Mouse (Mus musculus) intestine, embryonic 15.5 days (tissue): ENCODE results near the gene Sac3d1. TPM values are rescaled to one million over a fixed set of nuclear protein-coding genes. Genes with fewer than 3 reads are reported as not detected.

Source experiments
- ATAC-seq: fragments of 200-750 bp; cut with Nextera tagmentation; 2 replicates; pipeline ENCODE4 v1.8.0; 2017; ENCODE audit warnings: moderate TSS enrichment, moderate library complexity
- H3K27ac ChIP-seq: fragments of 300-500 bp; sonication (generic); 2 replicates; pipeline ENCODE4 v1.5.1; 2015; ENCODE audit warnings: mild to moderate bottlenecking, inconsistent platforms
- H3K27me3 ChIP-seq: fragments of 300-500 bp; sonication (generic); replicated peaks from 2 replicates; pipeline ENCODE4 v1.6.1; 2015; ENCODE audit warnings: inconsistent platforms
- H3K36me3 ChIP-seq: fragments of 300-500 bp; sonication (generic); 2 replicates; pipeline ENCODE4 v1.6.1; 2015; ENCODE audit warnings: inconsistent platforms
- H3K4me1 ChIP-seq: fragments of 300-500 bp; sonication (generic); replicated peaks from 2 replicates; pipeline ENCODE4 v1.6.1; 2015; ENCODE audit warnings: inconsistent platforms
- H3K4me2 ChIP-seq: fragments of 300-500 bp; sonication (generic); replicated peaks from 2 replicates; pipeline ENCODE4 v1.6.1; 2015; ENCODE audit warnings: mild to moderate bottlenecking, inconsistent platforms
- H3K4me3 ChIP-seq: fragments of 300-500 bp; sonication (generic); replicated peaks from 2 replicates; pipeline ENCODE4 v1.5.1; 2015; ENCODE audit warnings: inconsistent platforms
- H3K9ac ChIP-seq: fragments of 300-500 bp; sonication (generic); 2 replicates; pipeline ENCODE4 v1.6.1; 2015; ENCODE audit warnings: inconsistent platforms
- H3K9me3 ChIP-seq: fragments of 300-500 bp; sonication (generic); 2 replicates; pipeline ENCODE4 v1.6.1; 2016; ENCODE audit warnings: inconsistent platforms
- WGBS: fragments of 180-500 bp; shearing (Covaris S2); methylation state at CpG from one replicate; pipeline ENCODE4 v1.1.7; 2015; 5-methylcytosine and 5-hydroxymethylcytosine counted together
- polyA plus RNA-seq: library from polyadenylated mRNA; unstranded; fragments of >200 nt; fragmentation: Nextera tagmentation; extraction: Ambion mirVana; gene quantifications from 2 replicates; pipeline ENCODE4 v1.2.1, GENCODE M21; 2015

The Sac3d1 gene
- 44.3 and 44.7 TPM in 2 replicates for polyA plus RNA-seq

GRCm38 (mm10) chr19:6117986-6118676 lies at the start of gene Sac3d1:
Gene Sac3d1, minus strand, starts transcription at chr19:6118650.
- H3K4me2 ChIP-seq: peak within 1 kb of the TSS; percentile 88
- peaks cover 22% of the 10 kb centered on the region for H3K36me3 ChIP-seq
- H3K27me3 ChIP-seq: no peaks in the 10 kb centered on the region
- under 1% methylated on average over 77 of the region's 77 CpGs for WGBS
- H3K9ac ChIP-seq: peak within 1 kb of the TSS; percentile 87
- H3K4me3 ChIP-seq: peak within 1 kb of the TSS; percentile 94
- peaks cover 34% of the 10 kb centered on the region for H3K4me1 ChIP-seq
- no peaks in the 10 kb centered on the region for H3K9me3 ChIP-seq
- peak; percentile 88 for ATAC-seq
- peak within 1 kb of the TSS; percentile 99 for H3K27ac ChIP-seq

DNA sequence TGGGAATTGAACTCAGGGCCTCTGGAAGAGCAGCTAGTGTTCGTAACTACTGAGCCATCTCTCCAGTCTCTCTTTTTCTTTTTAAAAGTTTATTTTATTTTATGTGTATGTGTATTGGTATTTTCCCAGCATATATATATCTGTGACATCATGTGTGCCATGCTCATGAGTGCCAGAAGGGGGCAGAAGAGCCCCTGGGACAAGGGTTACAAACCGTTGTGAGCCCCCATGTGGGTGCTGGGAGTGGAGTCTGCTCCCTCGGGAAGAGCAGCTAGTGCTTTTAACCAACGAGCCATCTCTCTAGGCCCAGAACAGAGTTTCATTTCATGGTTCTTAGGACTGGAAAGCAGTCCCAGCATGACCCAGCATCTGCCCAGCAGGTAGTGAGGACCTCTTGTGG lies 48.3 kb upstream of the Sac3d1 start:
- no peak overlapping the region for H3K4me2 ChIP-seq
- no peak overlapping the region for H3K9ac ChIP-seq
- peaks cover 6% of the 10 kb centered on the region; the same call in 1 of the 2 replicates for H3K4me1 ChIP-seq
- H3K9me3 ChIP-seq: no peaks in the 10 kb centered on the region
- no peaks in the 10 kb centered on the region for H3K27me3 ChIP-seq
- WGBS: 81% methylated on average over 4 of the region's 4 CpGs
- H3K36me3 ChIP-seq: no peaks in the 10 kb centered on the region
- no peak overlapping the region for H3K27ac ChIP-seq
- no peak overlapping the region for H3K4me3 ChIP-seq
- no peak for ATAC-seq

GRCm38 (mm10) chr19:6163872-6164547 lies 45.6 kb upstream of the Sac3d1 start:
- Histone ChIP-seq H3K27me3 (no peaks in the 10 kb centered on the region), H3K4me1 (peaks cover 6% of the 10 kb centered on the region; the same call in 1 of the 2 replicates), H3K9me3 (no peaks in the 10 kb centered on the region), H3K27ac (no peak overlapping the region), H3K4me3 (no peak overlapping the region), H3K4me2 (peak overlapping the region; percentile 36; the same call in 1 of the 2 replicates), H3K36me3 (no peaks in the 10 kb centered on the region), H3K9ac (no peak overlapping the region)
- ATAC-seq: peak; percentile 72
- WGBS: 41% methylated on average over 10 of the region's 10 CpGs

- Histone ChIP-seq H3K36me3 (no peaks in the 10 kb centered on the region), H3K27ac (no peak overlapping the region), H3K4me1 (no peaks in the 10 kb centered on the region), H3K9ac (no peak overlapping the region), H3K27me3 (no peaks in the 10 kb centered on the region), H3K9me3 (no peaks in the 10 kb centered on the region), H3K4me2 (no peak overlapping the region), H3K4me3 (no peak overlapping the region)
- ATAC-seq: no peak
- 66% methylated on average over 6 of the region's 6 CpGs for WGBS
These were observed 38.8 kb upstream of the Sac3d1 start for GRCm38 (mm10) chr19:6157220-6157619.

GRCm38 (mm10) chr19:6156372-6156771 lies 37.9 kb upstream of the Sac3d1 start:
- WGBS: 67% methylated on average over 8 of the region's 8 CpGs
- Histone ChIP-seq H3K9ac (no peak overlapping the region), H3K4me1 (no peaks in the 10 kb centered on the region), H3K27me3 (no peaks in the 10 kb centered on the region), H3K27ac (no peak overlapping the region), H3K36me3 (no peaks in the 10 kb centered on the region), H3K4me2 (no peak overlapping the region), H3K9me3 (no peaks in the 10 kb centered on the region), H3K4me3 (no peak overlapping the region)
- ATAC-seq: no peak

GRCm38 (mm10) chr19:6155174-6155573 lies 36.7 kb upstream of the Sac3d1 start:
- no peak for ATAC-seq
- Histone ChIP-seq H3K36me3 (no peaks in the 10 kb centered on the region), H3K27me3 (no peaks in the 10 kb centered on the region), H3K9me3 (no peaks in the 10 kb centered on the region), H3K4me2 (no peak overlapping the region), H3K4me3 (no peak overlapping the region), H3K4me1 (no peaks in the 10 kb centered on the region), H3K9ac (no peak overlapping the region), H3K27ac (no peak overlapping the region)
- WGBS: 87% methylated on average over 9 of the region's 9 CpGs

- 72% methylated on average over 5 of the region's 5 CpGs for WGBS
- no peak overlapping the region for H3K4me3 ChIP-seq
- ATAC-seq: no peak
These were observed 26.4 kb upstream of the Sac3d1 start for GRCm38 (mm10) chr19:6144842-6145241.

GRCm38 (mm10) chr19:6141394-6141749 lies 22.9 kb upstream of the Sac3d1 start, which contains the start of gene Arl2:
Gene Arl2, minus strand, starts transcription at chr19:6141548.
- peak; percentile 82 for ATAC-seq
- Histone ChIP-seq H3K9ac (peak within 1 kb of the TSS; percentile 80), H3K4me2 (peak within 1 kb of the TSS; percentile 85), H3K4me3 (peak within 1 kb of the TSS; percentile 70), H3K27ac (peak within 1 kb of the TSS; percentile 93), H3K4me1 (peaks cover 11% of the 10 kb centered on the region; the same call in 1 of the 2 replicates), H3K9me3 (no peaks in the 10 kb centered on the region), H3K27me3 (no peaks in the 10 kb centered on the region), H3K36me3 (no peaks in the 10 kb centered on the region)
- WGBS: 1% methylated on average over 15 of the region's 15 CpGs

More at GRCm38 (mm10) chr19:6144842-6145241, 26.4 kb upstream of the Sac3d1 start:
- H3K4me1 ChIP-seq: peaks cover 6% of the 10 kb centered on the region; the same call in 1 of the 2 replicates
- no peak overlapping the region for H3K9ac ChIP-seq
- no peaks in the 10 kb centered on the region for H3K27me3 ChIP-seq
- H3K9me3 ChIP-seq: no peaks in the 10 kb centered on the region
- no peak overlapping the region for H3K27ac ChIP-seq
- no peak overlapping the region for H3K4me2 ChIP-seq
- H3K36me3 ChIP-seq: no peaks in the 10 kb centered on the region

DNA sequence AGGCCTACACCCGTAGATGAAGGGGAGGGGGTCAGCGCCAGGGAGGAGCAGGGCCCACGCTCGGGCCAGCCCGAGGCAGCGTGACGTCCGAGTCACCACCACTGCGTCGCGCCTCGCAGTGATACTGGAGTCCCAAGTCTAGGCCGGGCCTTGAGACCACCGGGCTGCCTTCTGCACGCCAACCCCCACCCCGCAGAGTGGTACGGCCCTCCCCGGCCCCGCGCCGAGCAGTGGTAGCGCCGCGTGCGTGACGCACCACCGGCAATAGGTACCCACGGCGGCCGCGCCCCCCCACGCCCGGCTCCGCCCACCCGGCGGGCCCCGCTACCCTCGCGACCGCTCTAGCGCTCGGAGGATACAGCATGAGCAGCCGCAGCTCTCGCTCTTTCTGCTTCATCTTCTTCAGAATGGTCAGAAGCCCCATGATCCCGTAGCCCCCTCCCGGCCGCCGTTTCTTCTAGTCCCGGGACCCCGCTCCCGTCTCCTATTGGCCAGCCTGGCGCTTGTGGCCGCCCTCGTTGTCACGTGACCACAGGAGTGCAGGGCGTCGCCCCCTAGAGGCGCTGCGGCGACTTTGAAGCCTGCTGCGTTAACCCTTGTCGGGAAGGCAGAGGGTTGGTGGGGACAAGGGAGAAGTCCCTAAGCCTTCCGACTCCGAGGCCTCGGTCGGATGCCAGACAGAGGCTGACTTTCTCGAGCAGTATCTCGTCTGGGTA lies 22.4 kb upstream of the Sac3d1 start, which contains the start of gene Batf2:
Batf2 (plus strand) TSS at position 306 of the 716 bp plus-strand sequence.
- H3K4me2 ChIP-seq: peak within 1 kb of the TSS; percentile 85
- peaks cover 11% of the 10 kb centered on the region; the same call in 1 of the 2 replicates for H3K4me1 ChIP-seq
- peak within 1 kb of the TSS; percentile 80 for H3K9ac ChIP-seq
- H3K4me3 ChIP-seq: peak within 1 kb of the TSS; percentile 70
- no peaks in the 10 kb centered on the region for H3K27me3 ChIP-seq
- peak; percentile 95 for ATAC-seq
- no peaks in the 10 kb centered on the region for H3K36me3 ChIP-seq
- H3K9me3 ChIP-seq: no peaks in the 10 kb centered on the region
- peak within 1 kb of the TSS; percentile 93 for H3K27ac ChIP-seq
- WGBS: under 1% methylated on average over 68 of the region's 68 CpGs

GRCm38 (mm10) chr19:6140374-6140677 lies 21.9 kb upstream of the Sac3d1 start:
- Histone ChIP-seq H3K9ac (peak overlapping the region; percentile 80), H3K27ac (peak overlapping the region; percentile 93), H3K4me2 (peak overlapping the region; percentile 85), H3K9me3 (no peaks in the 10 kb centered on the region), H3K36me3 (no peaks in the 10 kb centered on the region), H3K4me1 (peaks cover 11% of the 10 kb centered on the region; the same call in 1 of the 2 replicates), H3K27me3 (no peaks in the 10 kb centered on the region), H3K4me3 (peak overlapping the region; percentile 70)
- 4% methylated on average over 16 of the region's 16 CpGs for WGBS
- ATAC-seq: no peak

- ATAC-seq: no peak
- H3K36me3 ChIP-seq: no peaks in the 10 kb centered on the region
- H3K4me2 ChIP-seq: peak overlapping the region; percentile 85
- no peaks in the 10 kb centered on the region for H3K27me3 ChIP-seq
- H3K9ac ChIP-seq: no peak overlapping the region
- peak overlapping the region; percentile 70 for H3K4me3 ChIP-seq
- WGBS: 93% methylated on average over 6 of the region's 6 CpGs
- no peak overlapping the region for H3K27ac ChIP-seq
- H3K9me3 ChIP-seq: no peaks in the 10 kb centered on the region
- H3K4me1 ChIP-seq: peaks cover 11% of the 10 kb centered on the region; the same call in 1 of the 2 replicates
These were observed 21.3 kb upstream of the Sac3d1 start for GRCm38 (mm10) chr19:6139701-6140100.

DNA sequence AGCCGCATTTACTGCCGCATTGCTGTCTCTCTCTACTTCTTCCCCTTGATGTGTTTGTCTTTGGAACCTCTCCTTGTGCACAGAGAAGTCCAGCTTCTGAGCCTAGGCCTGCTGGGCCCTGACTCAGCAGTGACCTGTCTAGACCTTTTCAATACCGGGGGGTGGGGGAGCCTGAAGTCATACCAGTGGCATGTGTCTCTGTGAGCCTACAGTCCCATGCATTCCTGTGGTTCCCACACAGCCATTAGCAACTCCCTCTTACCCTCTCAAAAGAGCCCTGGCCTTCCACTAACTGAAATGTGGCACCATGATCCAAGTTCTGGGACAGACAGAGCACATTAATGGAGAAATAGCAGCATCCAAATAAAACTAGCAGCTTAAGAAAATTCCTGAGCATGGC lies 17.9 kb upstream of the Sac3d1 start:
- H3K9ac ChIP-seq: no peak overlapping the region
- H3K4me1 ChIP-seq: peaks cover 6% of the 10 kb centered on the region; the same call in 1 of the 2 replicates
- no peak for ATAC-seq
- H3K9me3 ChIP-seq: no peaks in the 10 kb centered on the region
- H3K4me2 ChIP-seq: no peak overlapping the region
- no peak overlapping the region for H3K4me3 ChIP-seq
- H3K36me3 ChIP-seq: no peaks in the 10 kb centered on the region
- 87% methylated on average over 3 of the region's 3 CpGs for WGBS
- no peak overlapping the region for H3K27ac ChIP-seq
- H3K27me3 ChIP-seq: no peaks in the 10 kb centered on the region
